Mouse (Mus musculus): ENCODE data around the gene Ctf2. TPM values are rescaled to one million over a fixed set of nuclear protein-coding genes. Genes with fewer than 3 reads are reported as not detected.

The Ctf2 gene
- polyA plus RNA-seq, 1 experiment from 2014 or later = 0.27 TPM

GRCm38 (mm10) chr7:127772080-127772479, 40.1 kb upstream of the Ctf2 start:
- peaks cover 8% of the 10 kb centered on the region; the same call in 1 of the 2 replicates for H3K4me1 ChIP-seq (ENCODE audit: control insufficient read depth, insufficient read depth, low read length)
- no peaks in the 10 kb centered on the region for H3K9me3 ChIP-seq (ENCODE audit: control insufficient read depth, low read length)
- H3K4me3 ChIP-seq (ENCODE audit: low read depth, low read length) = no peak overlapping the region
- no peaks in the 10 kb centered on the region for H3K27me3 ChIP-seq (ENCODE audit: control insufficient read depth, insufficient read depth, low read length)
- no peak overlapping the region for H3K4me2 ChIP-seq (ENCODE audit: low read depth, low read length)
- ATAC-seq (ENCODE audit: low read depth) = no peak
- peaks cover 11% of the 10 kb centered on the region for H3K36me3 ChIP-seq (ENCODE audit: control insufficient read depth, insufficient read depth, low read length)
- 92% methylated on average over 3 of the region's 3 CpGs for WGBS
- H3K9ac ChIP-seq (replicated peaks; ENCODE audit: low read depth, low read length) = no peak overlapping the region
- no peak overlapping the region for H3K27ac ChIP-seq (ENCODE audit: low read depth, low read length)

DNA sequence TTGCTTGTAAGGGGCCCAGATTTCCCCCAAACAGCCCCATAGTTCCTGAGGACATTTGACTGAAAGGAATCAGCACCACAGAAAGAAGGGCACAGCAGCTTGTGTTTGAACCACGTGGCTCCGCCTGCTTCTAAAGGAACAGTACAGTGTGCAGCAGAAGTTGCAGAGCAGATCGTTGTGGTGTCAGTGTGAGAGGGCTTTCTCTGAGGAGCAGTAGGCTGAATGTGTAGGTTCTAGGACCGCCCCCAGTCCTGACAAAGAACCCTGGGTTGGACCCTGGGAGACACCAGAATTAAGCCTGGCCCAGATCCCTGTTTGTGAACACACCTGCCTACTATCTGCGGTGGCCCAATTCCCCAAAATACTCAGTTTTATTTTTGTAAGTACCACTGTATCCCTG, 39.3 kb upstream of the Ctf2 start:
- WGBS = 73% methylated on average over 5 of the region's 5 CpGs
- Histone ChIP-seq H3K9me3 (ENCODE audit: control insufficient read depth, low read length) (no peaks in the 10 kb centered on the region), H3K4me2 (ENCODE audit: low read depth, low read length) (no peak overlapping the region), H3K9ac (replicated peaks; ENCODE audit: low read depth, low read length) (peak overlapping the region; percentile 16; the same call in 1 of the 2 replicates), H3K27me3 (ENCODE audit: control insufficient read depth, insufficient read depth, low read length) (no peaks in the 10 kb centered on the region), H3K27ac (ENCODE audit: low read depth, low read length) (no peak overlapping the region), H3K36me3 (ENCODE audit: control insufficient read depth, insufficient read depth, low read length) (peaks cover 18% of the 10 kb centered on the region), H3K4me1 (ENCODE audit: control insufficient read depth, insufficient read depth, low read length) (peaks cover 8% of the 10 kb centered on the region; the same call in 1 of the 2 replicates), H3K4me3 (ENCODE audit: low read depth, low read length) (no peak overlapping the region)
- no peak for ATAC-seq (ENCODE audit: low read depth)

- Histone ChIP-seq H3K4me1 (ENCODE audit: control insufficient read depth, insufficient read depth, low read length) (peaks cover 8% of the 10 kb centered on the region; the same call in 1 of the 2 replicates), H3K27me3 (ENCODE audit: control insufficient read depth, insufficient read depth, low read length) (no peaks in the 10 kb centered on the region), H3K9ac (replicated peaks; ENCODE audit: low read depth, low read length) (peak overlapping the region; percentile 53), H3K36me3 (ENCODE audit: control insufficient read depth, insufficient read depth, low read length) (peaks cover 24% of the 10 kb centered on the region), H3K4me3 (ENCODE audit: low read depth, low read length) (peak overlapping the region; percentile 40), H3K9me3 (ENCODE audit: control insufficient read depth, low read length) (no peaks in the 10 kb centered on the region), H3K4me2 (ENCODE audit: low read depth, low read length) (peak overlapping the region; percentile 61), H3K27ac (ENCODE audit: low read depth, low read length) (peak overlapping the region; percentile 30; the same call in 1 of the 2 replicates)
- ATAC-seq (ENCODE audit: low read depth) = peak; percentile 25; the same call in 1 of the 2 replicates
- 5% methylated on average over 27 of the region's 27 CpGs for WGBS
Measured at GRCm38 (mm10) chr7:127770039-127770905, 38.3 kb upstream of the Ctf2 start.

DNA sequence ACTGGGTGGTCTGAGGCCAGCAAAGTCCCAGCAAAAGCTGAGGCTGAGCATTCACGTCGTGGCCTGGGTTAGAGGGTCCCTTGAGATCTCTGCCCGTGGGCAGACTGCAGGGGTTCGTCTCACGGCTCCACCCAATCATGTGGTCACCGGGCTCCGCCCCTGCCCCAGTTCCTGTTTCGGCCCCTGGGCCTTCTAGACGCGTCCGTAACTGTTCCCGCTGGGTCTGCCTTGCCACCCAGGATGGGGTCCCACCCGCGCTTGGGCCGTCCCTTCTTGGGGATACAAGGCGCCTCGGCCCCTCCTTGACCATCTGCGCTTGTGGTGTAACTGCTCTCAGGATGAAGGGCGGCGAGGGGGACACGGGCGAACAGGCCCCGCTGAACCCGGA, 37.7 kb upstream of the Ctf2 start, which contains the start of gene Orai3:
Orai3 (plus strand) TSS at position 165 of the 388 bp plus-strand sequence.
- peak within 1 kb of the TSS; percentile 61 for H3K4me2 ChIP-seq (ENCODE audit: low read depth, low read length)
- ATAC-seq (ENCODE audit: low read depth) = peak; percentile 60; the same call in 1 of the 2 replicates
- WGBS = under 1% methylated on average over 24 of the region's 24 CpGs
- H3K27me3 ChIP-seq (ENCODE audit: control insufficient read depth, insufficient read depth, low read length) = no peaks in the 10 kb centered on the region
- peak within 1 kb of the TSS; percentile 30 for H3K27ac ChIP-seq (ENCODE audit: low read depth, low read length)
- H3K36me3 ChIP-seq (ENCODE audit: control insufficient read depth, insufficient read depth, low read length) = peaks cover 30% of the 10 kb centered on the region
- peaks cover 8% of the 10 kb centered on the region; the same call in 1 of the 2 replicates for H3K4me1 ChIP-seq (ENCODE audit: control insufficient read depth, insufficient read depth, low read length)
- no peaks in the 10 kb centered on the region for H3K9me3 ChIP-seq (ENCODE audit: control insufficient read depth, low read length)
- peak within 1 kb of the TSS; percentile 40 for H3K4me3 ChIP-seq (ENCODE audit: low read depth, low read length)
- peak within 1 kb of the TSS; percentile 53 for H3K9ac ChIP-seq (replicated peaks; ENCODE audit: low read depth, low read length)

DNA sequence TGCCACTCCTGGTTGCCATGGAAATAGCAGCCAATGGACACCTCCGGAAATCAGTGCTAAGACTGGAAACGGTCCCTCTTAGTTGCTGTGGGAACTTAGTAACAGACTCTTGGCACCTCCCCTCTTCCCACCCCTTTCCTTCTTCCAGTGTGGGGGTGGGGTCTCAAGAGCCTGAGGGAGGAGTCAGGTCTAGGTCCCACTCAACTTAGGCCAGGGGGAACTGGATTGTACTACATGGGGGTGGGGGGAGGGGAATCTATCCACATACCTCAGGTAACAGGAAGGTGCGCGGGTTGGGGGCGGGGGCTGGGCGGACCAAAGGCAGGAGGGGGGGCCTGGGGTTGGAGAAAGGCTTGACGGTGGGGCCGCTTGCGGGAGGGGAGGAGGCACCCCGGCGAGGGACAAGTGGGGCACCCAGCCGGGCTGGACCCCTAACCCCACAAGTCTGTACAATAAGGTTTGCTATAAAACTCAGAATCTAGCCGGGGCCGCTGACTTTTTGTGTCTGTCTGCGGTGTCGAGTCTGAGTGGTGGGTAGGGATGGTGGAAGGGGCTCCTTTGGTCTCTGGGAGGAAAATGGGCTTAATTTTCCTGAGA, 37.1 kb upstream of the Ctf2 start:
- H3K4me2 ChIP-seq (ENCODE audit: low read depth, low read length) = peak overlapping the region; percentile 61
- H3K9ac ChIP-seq (replicated peaks; ENCODE audit: low read depth, low read length) = peak overlapping the region; percentile 53; the same call in 1 of the 2 replicates
- H3K4me1 ChIP-seq (ENCODE audit: control insufficient read depth, insufficient read depth, low read length) = peaks cover 8% of the 10 kb centered on the region; the same call in 1 of the 2 replicates
- peak; percentile 84 for ATAC-seq (ENCODE audit: low read depth)
- no peaks in the 10 kb centered on the region for H3K27me3 ChIP-seq (ENCODE audit: control insufficient read depth, insufficient read depth, low read length)
- H3K9me3 ChIP-seq (ENCODE audit: control insufficient read depth, low read length) = no peaks in the 10 kb centered on the region
- H3K36me3 ChIP-seq (ENCODE audit: control insufficient read depth, insufficient read depth, low read length) = peaks cover 32% of the 10 kb centered on the region
- 1% methylated on average over 16 of the region's 16 CpGs for WGBS
- peak overlapping the region; percentile 40 for H3K4me3 ChIP-seq (ENCODE audit: low read depth, low read length)
- peak overlapping the region; percentile 30 for H3K27ac ChIP-seq (ENCODE audit: low read depth, low read length)

DNA sequence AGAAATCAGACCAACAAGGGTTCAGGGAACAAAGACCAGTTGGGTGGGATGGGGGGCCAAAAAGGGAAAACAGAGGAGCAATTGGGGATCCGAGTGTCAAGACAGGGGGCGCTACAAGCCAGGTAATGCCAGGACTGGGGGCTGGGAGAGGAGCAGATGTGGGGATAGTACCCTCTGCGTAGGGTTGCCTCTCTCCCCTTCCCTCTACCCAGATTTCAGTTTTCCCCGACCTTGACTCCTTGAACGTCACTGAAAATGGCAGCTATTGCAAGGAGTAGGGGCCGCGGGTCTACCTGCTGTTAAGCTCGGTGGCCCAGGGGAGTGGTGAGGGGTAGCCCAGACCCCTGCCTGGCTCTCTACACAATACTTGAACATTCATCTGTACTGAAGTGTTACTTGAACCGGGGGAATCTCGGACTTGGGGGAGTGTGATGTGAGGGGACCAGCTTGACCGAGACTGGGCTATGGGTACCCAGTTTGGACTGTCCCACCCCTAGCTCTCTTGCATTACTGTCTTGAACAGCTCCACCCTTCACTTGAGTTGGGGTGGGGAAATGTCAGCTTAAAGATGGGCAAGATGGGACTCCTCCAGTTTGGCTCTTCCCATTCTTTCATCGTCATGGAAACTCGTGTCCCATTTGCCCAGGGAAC, 36.5 kb upstream of the Ctf2 start:
- Histone ChIP-seq H3K27me3 (ENCODE audit: control insufficient read depth, insufficient read depth, low read length) (no peaks in the 10 kb centered on the region), H3K4me1 (ENCODE audit: control insufficient read depth, insufficient read depth, low read length) (peaks cover 8% of the 10 kb centered on the region; the same call in 1 of the 2 replicates), H3K9me3 (ENCODE audit: control insufficient read depth, low read length) (no peaks in the 10 kb centered on the region), H3K36me3 (ENCODE audit: control insufficient read depth, insufficient read depth, low read length) (peaks cover 38% of the 10 kb centered on the region), H3K9ac (replicated peaks; ENCODE audit: low read depth, low read length) (no peak overlapping the region), H3K4me2 (ENCODE audit: low read depth, low read length) (no peak overlapping the region), H3K27ac (ENCODE audit: low read depth, low read length) (no peak overlapping the region), H3K4me3 (ENCODE audit: low read depth, low read length) (no peak overlapping the region)
- 55% methylated on average over 13 of the region's 13 CpGs for WGBS
- ATAC-seq (ENCODE audit: low read depth) = no peak; the same call in 1 of the 2 replicates

GRCm38 (mm10) chr7:127767671-127768345, 35.8 kb upstream of the Ctf2 start:
- peaks cover 42% of the 10 kb centered on the region for H3K36me3 ChIP-seq (ENCODE audit: control insufficient read depth, insufficient read depth, low read length)
- H3K9ac ChIP-seq (replicated peaks; ENCODE audit: low read depth, low read length) = no peak overlapping the region
- no peak overlapping the region for H3K4me2 ChIP-seq (ENCODE audit: low read depth, low read length)
- ATAC-seq (ENCODE audit: low read depth) = no peak
- WGBS = 95% methylated on average over 19 of the region's 19 CpGs
- no peaks in the 10 kb centered on the region for H3K27me3 ChIP-seq (ENCODE audit: control insufficient read depth, insufficient read depth, low read length)
- H3K4me3 ChIP-seq (ENCODE audit: low read depth, low read length) = no peak overlapping the region
- no peak overlapping the region for H3K27ac ChIP-seq (ENCODE audit: low read depth, low read length)
- H3K4me1 ChIP-seq (ENCODE audit: control insufficient read depth, insufficient read depth, low read length) = peaks cover 8% of the 10 kb centered on the region; the same call in 1 of the 2 replicates
- no peaks in the 10 kb centered on the region for H3K9me3 ChIP-seq (ENCODE audit: control insufficient read depth, low read length)

GRCm38 (mm10) chr7:127766851-127767609, 35.1 kb upstream of the Ctf2 start:
- Histone ChIP-seq H3K36me3 (ENCODE audit: control insufficient read depth, insufficient read depth, low read length) (peaks cover 48% of the 10 kb centered on the region), H3K4me2 (ENCODE audit: low read depth, low read length) (no peak overlapping the region), H3K4me3 (ENCODE audit: low read depth, low read length) (no peak overlapping the region), H3K9ac (replicated peaks; ENCODE audit: low read depth, low read length) (no peak overlapping the region), H3K27ac (ENCODE audit: low read depth, low read length) (no peak overlapping the region), H3K4me1 (ENCODE audit: control insufficient read depth, insufficient read depth, low read length) (peaks cover 8% of the 10 kb centered on the region; the same call in 1 of the 2 replicates), H3K9me3 (ENCODE audit: control insufficient read depth, low read length) (no peaks in the 10 kb centered on the region), H3K27me3 (ENCODE audit: control insufficient read depth, insufficient read depth, low read length) (no peaks in the 10 kb centered on the region)
- WGBS = 81% methylated on average over 17 of the region's 17 CpGs
- no peak for ATAC-seq (ENCODE audit: low read depth)
